Mouse (Mus musculus) E14TG2a.4 (cell line): Measurements from ENCODE around the gene Mtus2.
A peak's percentile ranks its signal among the peaks of the same experiment; 100 is the strongest.

Experiments used
- CTCF ChIP-seq: conservative IDR thresholded peaks from 2 replicates; pipeline ENCODE4 v1.5.1; 2014; ENCODE audit warnings: low read length
- NANOG ChIP-seq: IDR thresholded peaks from 2 replicates; pipeline ENCODE4 v1.6.1; 2014; ENCODE audit warnings: borderline replicate concordance, low read length, mixed read lengths

DNA sequence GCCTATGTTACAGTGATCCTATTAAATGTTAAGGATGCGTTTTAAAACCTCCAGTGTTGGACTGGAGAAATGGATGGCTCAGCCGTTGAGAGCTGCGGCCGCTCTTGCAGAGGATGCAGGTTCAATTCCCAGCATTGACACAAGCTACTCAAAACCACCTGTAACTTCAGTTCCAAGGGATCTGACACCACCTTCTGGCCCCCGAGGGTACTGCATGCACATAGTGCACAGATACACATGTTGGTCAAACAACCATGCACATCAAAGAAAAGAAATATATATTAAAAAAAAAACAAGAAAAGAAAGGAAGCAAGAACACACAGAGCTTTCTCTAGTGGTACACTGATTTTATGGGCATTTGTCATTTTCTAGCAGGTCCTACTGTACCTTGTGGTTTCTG is 116.3 kb downstream of the Mtus2 start:
- TF ChIP-seq CTCF = peak; percentile 63
- no peak for TF ChIP-seq NANOG
